9 mouse cellular contexts compared by ENCODE assay signal in genomic region chr5:25188802-25189201, GRCm38 (mm10). TPM values are rescaled to one million over a fixed set of nuclear protein-coding genes. Genes with fewer than 3 reads are reported as not detected.
A peak's percentile ranks its signal among the peaks of the same experiment; 100 is the strongest.
DNase-seq lines count a peak whose midpoint lies in the region; ATAC-seq and TF ChIP-seq lines count a peak whose summit lies in the region.
"Had no signal": no experiment of that assay in that cellular context is flagged by ENCODE, and none has a peak within 500 bp of the region (broad histone marks: within the 10 kb centered on the region; RNA-seq: fewer than 3 reads in every experiment).

No protein-coding gene starts in this region.

- H3K27ac ChIP-seq in heart, postnatal 0 days (ENCODE audit: low read depth), result no peak overlapping the region
- H3K27ac ChIP-seq in heart, embryonic 11.5 days (ENCODE audit: low read depth, low read length), result no peak overlapping the region
- H3K27ac ChIP-seq in kidney, adult 2 months (ENCODE audit: insufficient read depth, low read depth, low read length), result no peak overlapping the region

- no peak for TF ChIP-seq EP300 in heart, postnatal 0 days (IDR thresholded peaks at IDR 0.05; ENCODE audit: low read depth)

- H3K36me3 ChIP-seq in heart, postnatal 0 days (replicated peaks; ENCODE audit: control insufficient read depth, insufficient read depth, low read length), result no peaks in the 10 kb centered on the region
- H3K36me3 ChIP-seq in heart, embryonic 11.5 days (ENCODE audit: control insufficient read depth, insufficient read depth, low read length), result no peaks in the 10 kb centered on the region
- H3K36me3 ChIP-seq in kidney, adult 2 months (ENCODE audit: control insufficient read depth, insufficient read depth, low read length), result no peaks in the 10 kb centered on the region

- TF ChIP-seq POLR2A in kidney, adult 2 months (IDR thresholded peaks at IDR 0.05; ENCODE audit: low read depth, low read length), result no peak

- POLR2A ChIA-PET in Patski (lab: Charles Lee), result no interaction called here

- ATAC-seq in heart, postnatal 0 days (ENCODE audit: insufficient read depth, low read depth), result 0 out of 2 replicates have a peak, but pooled peaks have one; percentile 39
- no peak for ATAC-seq in heart, embryonic 11.5 days (replicated peaks; ENCODE audit: insufficient number of reproducible peaks, low FRiP score, low TSS enrichment)
- ATAC-seq in Patski, result no peak

- CTCF ChIA-PET in Patski (lab: Charles Lee), result no interaction called here

- WGBS in heart, postnatal 0 days, result 32% methylated on average over 1 of the region's 1 CpGs
- WGBS in heart, embryonic 11.5 days (ENCODE audit: insufficient replicate concordance), result 50% methylated on average over 1 of the region's 1 CpGs
- WGBS in kidney, adult 2 months, result 23% methylated on average over 1 of the region's 1 CpGs

- no peak overlapping the region for H3K9ac ChIP-seq in heart, postnatal 0 days (replicated peaks; ENCODE audit: low read depth, low read length)
- H3K9ac ChIP-seq in heart, embryonic 11.5 days (ENCODE audit: low read depth, low read length), result no peak overlapping the region

- no peak overlapping the region for H3K4me3 ChIP-seq in heart, postnatal 0 days (ENCODE audit: low read depth, low read length)
- no peak overlapping the region for H3K4me3 ChIP-seq in heart, embryonic 11.5 days (ENCODE audit: low read depth, low read length)
- H3K4me3 ChIP-seq in kidney, adult 2 months (ENCODE audit: insufficient read depth, low read depth, low read length), result no peak overlapping the region

- no peak overlapping the region for H3K4me2 ChIP-seq in heart, postnatal 0 days (ENCODE audit: low read depth, low read length)
- no peak overlapping the region for H3K4me2 ChIP-seq in heart, embryonic 11.5 days

- no peaks in the 10 kb centered on the region for H3K9me3 ChIP-seq in heart, postnatal 0 days (replicated peaks; ENCODE audit: control insufficient read depth, low read length)
- H3K9me3 ChIP-seq in heart, embryonic 11.5 days (replicated peaks; ENCODE audit: control insufficient read depth, low read length), result no peaks in the 10 kb centered on the region

- TF ChIP-seq CTCF in heart, postnatal 0 days (IDR thresholded peaks at IDR 0.05; ENCODE audit: low read depth), result peak; percentile 78
- TF ChIP-seq CTCF in Patski (IDR thresholded peaks at IDR 0.05), result peak; percentile 68
- peak; percentile 88 for TF ChIP-seq CTCF in kidney, adult 2 months (conservative IDR thresholded peaks at IDR 0.05; ENCODE audit: insufficient read depth, insufficient read length, low read depth, low read length)

- H3K4me1 ChIP-seq in heart, postnatal 0 days (ENCODE audit: control insufficient read depth, insufficient read depth), result no peaks in the 10 kb centered on the region
- H3K4me1 ChIP-seq in heart, embryonic 11.5 days (ENCODE audit: control insufficient read depth, insufficient read depth, low read length), result no peaks in the 10 kb centered on the region
- H3K4me1 ChIP-seq in kidney, adult 2 months (ENCODE audit: control insufficient read depth, insufficient read depth, low read length), result peaks cover 12% of the 10 kb centered on the region; the same call in 1 of the 2 replicates

- no peak for DNase-seq in heart, postnatal 0 days (ENCODE audit: low spot score)
- DNase-seq in 416B (ENCODE audit: low read depth) (peak; percentile 40), Patski (ENCODE audit: low read depth, low spot score) (no peak)
- DNase-seq in kidney, adult 2 months, result peak; percentile 84
- DNase-seq in testis, postnatal 14 days (ENCODE audit: low spot score), result peak; percentile 16
- no peak for DNase-seq in spleen, postnatal 36 days (ENCODE audit: low spot score in 2 of 2)
- no peak for DNase-seq in layer of hippocampus, postnatal 14 days (ENCODE audit: low spot score in 2 of 2)

- no peaks in the 10 kb centered on the region for H3K27me3 ChIP-seq in heart, postnatal 0 days (ENCODE audit: control insufficient read depth, insufficient read depth, low read length)
- H3K27me3 ChIP-seq in heart, embryonic 11.5 days (ENCODE audit: control insufficient read depth, insufficient read depth, low read length), result no peaks in the 10 kb centered on the region
- no peaks in the 10 kb centered on the region for H3K27me3 ChIP-seq in Patski
- no peaks in the 10 kb centered on the region for H3K27me3 ChIP-seq in kidney, adult 2 months (replicated peaks; ENCODE audit: control insufficient read depth, insufficient read depth, low read length)

- in situ Hi-C loops in Patski (cut with MboI; ENCODE audit: low pct_unique_long_range_greater_than_20kb), result loop anchor here (25.0 kb wide), 1 partner anchor 548 kb away; no protein-coding TSS in a partner anchor

RNA-seq across cellular contexts. Expression of gene Galntl5, which starts 7.5 kb away (rescaled TPM):
- total RNA-seq in heart, postnatal 0 days (2014; rRNA removed; ENCODE audit: low replicate concordance), result not detected in 2 replicates
- polyA plus RNA-seq in heart, postnatal 0 days (2015; fragmentation: Nextera tagmentation; extraction: Ambion mirVana), result not detected in 2 replicates
- polyA plus RNA-seq in heart, embryonic 11.5 days (2014; fragmentation: Nextera tagmentation; extraction: Ambion mirVana), result not detected in 2 replicates
- not detected for polyA plus RNA-seq in Patski (2021)
- 0.05 and 0.06 TPM in 2 replicates for polyA plus RNA-seq in kidney, adult 2 months (2012; rRNA removed)
- not detected for total RNA-seq in layer of hippocampus, postnatal 14 days (2021)
- total RNA-seq: left cerebral cortex, adult 18-20 months had no signal

RNA-seq across cellular contexts. Expression of gene Galnt11, which starts 32.9 kb away (rescaled TPM):
- 28.4 and 31.5 TPM in 2 replicates for total RNA-seq in heart, postnatal 0 days (2014; rRNA removed; ENCODE audit: low replicate concordance)
- polyA plus RNA-seq in heart, postnatal 0 days (2015; fragmentation: Nextera tagmentation; extraction: Ambion mirVana), result 28.3 and 28.6 TPM in 2 replicates
- 37.7 and 39.3 TPM in 2 replicates for polyA plus RNA-seq in heart, embryonic 11.5 days (2014; fragmentation: Nextera tagmentation; extraction: Ambion mirVana)
- 42.7 TPM for polyA plus RNA-seq in Patski (2021)
- 387 and 392 TPM in 2 replicates for polyA plus RNA-seq in kidney, adult 2 months (2012; rRNA removed)
- 10 to 100 TPM; 46.6 to 50.3 TPM for total RNA-seq in layer of hippocampus, postnatal 14 days (2021)

RNA-seq across cellular contexts. Expression of gene E130116L18Rik, which starts 34.2 kb away (rescaled TPM):
- not detected in 2 replicates for total RNA-seq in heart, postnatal 0 days (2014; rRNA removed; ENCODE audit: low replicate concordance)
- polyA plus RNA-seq in heart, postnatal 0 days (2015; fragmentation: Nextera tagmentation; extraction: Ambion mirVana), result 1.1 TPM in 1 of 2 replicates, not detected in the other
- polyA plus RNA-seq in heart, embryonic 11.5 days (2014; fragmentation: Nextera tagmentation; extraction: Ambion mirVana), result not detected in 2 replicates
- polyA plus RNA-seq in Patski (2021), result 0.58 TPM
- polyA plus RNA-seq in kidney, adult 2 months (2012; rRNA removed), result not detected in 2 replicates
- not detected for total RNA-seq in layer of hippocampus, postnatal 14 days (2021)
- total RNA-seq: left cerebral cortex, adult 18-20 months had no signal

Comparison
In these comparisons a context has a peak if more than half of its experiments do, and no peak if none do; other contexts are left out.
1. DNase-seq: peak in 416B (single experiment), kidney, adult 2 months (single experiment) and testis, postnatal 14 days (single experiment); none in heart, postnatal 0 days (single experiment), Patski (single experiment), spleen, postnatal 36 days (0 of 2) and layer of hippocampus, postnatal 14 days (0 of 2).
2. Peak in every context shown above with its lines, with median percentiles within 50 percentile points of each other: CTCF ChIP-seq.